Mouse (Mus musculus): ENCODE measurements around the gene Fbxo2. TPM values are rescaled to one million over a fixed set of nuclear protein-coding genes. Genes with fewer than 3 reads are reported as not detected.

Fbxo2 gene
- polyA plus RNA-seq, 1 experiment from 2014 or later, result 10.4 TPM

DNA sequence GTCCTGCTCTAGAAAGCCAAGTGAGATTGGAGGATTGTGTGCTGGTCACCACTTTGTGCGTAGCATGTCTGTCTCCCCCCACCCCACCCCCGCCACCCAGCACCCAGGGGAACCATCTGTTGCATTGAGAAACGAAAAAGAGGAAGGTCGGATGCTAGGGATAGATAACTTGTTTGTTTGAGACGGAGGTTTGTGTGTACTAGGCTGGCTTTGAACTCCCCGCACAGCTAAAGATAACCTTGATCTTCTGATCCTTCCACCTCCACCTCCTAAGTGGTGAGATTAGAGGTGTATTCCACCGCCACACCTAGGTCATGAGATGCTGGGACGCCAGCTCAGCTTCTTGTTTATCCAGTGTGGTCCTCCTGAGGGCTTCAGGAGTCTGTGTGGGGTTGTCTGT lies 25.4 kb upstream of the Fbxo2 start:
- no peak overlapping the region for H3K27ac ChIP-seq (ENCODE audit: low read depth, low read length)
- WGBS, result 86% methylated on average over 8 of the region's 8 CpGs
- no peaks in the 10 kb centered on the region for H3K36me3 ChIP-seq (ENCODE audit: control insufficient read depth, insufficient read depth, low read length)
- no peak overlapping the region for H3K4me3 ChIP-seq (ENCODE audit: low read depth, low read length)
- no peak for ATAC-seq (ENCODE audit: low read depth)
- no peaks in the 10 kb centered on the region for H3K9me3 ChIP-seq (ENCODE audit: control insufficient read depth, low read length)
- H3K4me2 ChIP-seq (ENCODE audit: low read depth, low read length), result no peak overlapping the region
- no peak overlapping the region for H3K9ac ChIP-seq (replicated peaks; ENCODE audit: low read depth, low read length)
- no peaks in the 10 kb centered on the region for H3K27me3 ChIP-seq (ENCODE audit: control insufficient read depth, insufficient read depth, low read length)
- H3K4me1 ChIP-seq (ENCODE audit: control insufficient read depth, insufficient read depth, low read length), result peaks cover 5% of the 10 kb centered on the region

DNA sequence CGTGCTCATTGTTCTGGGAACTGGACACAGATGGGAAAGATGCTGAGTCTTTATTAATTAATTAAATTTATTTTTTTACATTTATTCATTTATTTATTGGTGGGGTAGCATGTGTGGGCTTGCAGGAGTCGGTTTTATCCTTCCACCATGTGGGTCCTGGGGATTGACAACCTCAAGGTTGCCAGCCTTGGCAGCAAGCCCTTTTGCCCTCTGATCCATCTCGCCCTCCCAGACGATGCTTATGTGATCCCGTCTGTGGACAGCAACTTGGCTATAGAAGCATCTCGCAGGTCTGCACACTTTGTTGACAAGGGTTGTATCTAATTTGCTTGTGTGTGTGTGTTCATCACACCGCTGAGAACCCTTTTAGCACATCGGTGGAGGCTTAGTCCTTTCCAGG lies 22.9 kb upstream of the Fbxo2 start:
- no peaks in the 10 kb centered on the region for H3K9me3 ChIP-seq (ENCODE audit: control insufficient read depth, low read length)
- no peak for ATAC-seq (ENCODE audit: low read depth)
- no peak overlapping the region for H3K4me3 ChIP-seq (ENCODE audit: low read depth, low read length)
- WGBS, result 68% methylated on average over 8 of the region's 8 CpGs
- no peaks in the 10 kb centered on the region for H3K36me3 ChIP-seq (ENCODE audit: control insufficient read depth, insufficient read depth, low read length)
- peaks cover 2% of the 10 kb centered on the region; the same call in 1 of the 2 replicates for H3K4me1 ChIP-seq (ENCODE audit: control insufficient read depth, insufficient read depth, low read length)
- H3K9ac ChIP-seq (replicated peaks; ENCODE audit: low read depth, low read length), result no peak overlapping the region
- no peaks in the 10 kb centered on the region for H3K27me3 ChIP-seq (ENCODE audit: control insufficient read depth, insufficient read depth, low read length)
- no peak overlapping the region for H3K27ac ChIP-seq (ENCODE audit: low read depth, low read length)
- no peak overlapping the region for H3K4me2 ChIP-seq (ENCODE audit: low read depth, low read length)

DNA sequence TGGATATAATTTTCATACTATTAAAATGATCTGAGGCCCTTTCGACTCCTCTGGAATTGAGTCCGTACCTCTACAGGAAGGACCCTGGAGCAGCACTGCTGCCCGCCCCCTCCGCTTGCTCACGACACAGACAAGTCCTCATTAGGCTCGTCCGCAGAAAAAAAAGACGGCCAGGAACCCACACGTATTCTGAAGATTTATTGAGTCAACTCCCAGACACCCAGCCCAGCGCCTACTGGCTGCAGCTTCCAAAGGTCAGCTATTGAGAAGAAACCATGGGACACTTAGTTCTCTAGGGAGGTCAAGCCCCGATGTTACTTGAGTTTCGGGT lies 20.7 kb upstream of the Fbxo2 start:
- no peaks in the 10 kb centered on the region for H3K9me3 ChIP-seq (ENCODE audit: control insufficient read depth, low read length)
- 0% methylated on average over 12 of the region's 12 CpGs for WGBS
- peak overlapping the region; percentile 83 for H3K27ac ChIP-seq (ENCODE audit: low read depth, low read length)
- H3K4me3 ChIP-seq (ENCODE audit: low read depth, low read length), result peak overlapping the region; percentile 57
- no peaks in the 10 kb centered on the region for H3K36me3 ChIP-seq (ENCODE audit: control insufficient read depth, insufficient read depth, low read length)
- H3K4me2 ChIP-seq (ENCODE audit: low read depth, low read length), result peak overlapping the region; percentile 80
- peak overlapping the region; percentile 56; the same call in 1 of the 2 replicates for H3K9ac ChIP-seq (replicated peaks; ENCODE audit: low read depth, low read length)
- no peaks in the 10 kb centered on the region for H3K27me3 ChIP-seq (ENCODE audit: control insufficient read depth, insufficient read depth, low read length)
- ATAC-seq (ENCODE audit: low read depth), result peak; percentile 25
- peaks cover 2% of the 10 kb centered on the region; the same call in 1 of the 2 replicates for H3K4me1 ChIP-seq (ENCODE audit: control insufficient read depth, insufficient read depth, low read length)

DNA sequence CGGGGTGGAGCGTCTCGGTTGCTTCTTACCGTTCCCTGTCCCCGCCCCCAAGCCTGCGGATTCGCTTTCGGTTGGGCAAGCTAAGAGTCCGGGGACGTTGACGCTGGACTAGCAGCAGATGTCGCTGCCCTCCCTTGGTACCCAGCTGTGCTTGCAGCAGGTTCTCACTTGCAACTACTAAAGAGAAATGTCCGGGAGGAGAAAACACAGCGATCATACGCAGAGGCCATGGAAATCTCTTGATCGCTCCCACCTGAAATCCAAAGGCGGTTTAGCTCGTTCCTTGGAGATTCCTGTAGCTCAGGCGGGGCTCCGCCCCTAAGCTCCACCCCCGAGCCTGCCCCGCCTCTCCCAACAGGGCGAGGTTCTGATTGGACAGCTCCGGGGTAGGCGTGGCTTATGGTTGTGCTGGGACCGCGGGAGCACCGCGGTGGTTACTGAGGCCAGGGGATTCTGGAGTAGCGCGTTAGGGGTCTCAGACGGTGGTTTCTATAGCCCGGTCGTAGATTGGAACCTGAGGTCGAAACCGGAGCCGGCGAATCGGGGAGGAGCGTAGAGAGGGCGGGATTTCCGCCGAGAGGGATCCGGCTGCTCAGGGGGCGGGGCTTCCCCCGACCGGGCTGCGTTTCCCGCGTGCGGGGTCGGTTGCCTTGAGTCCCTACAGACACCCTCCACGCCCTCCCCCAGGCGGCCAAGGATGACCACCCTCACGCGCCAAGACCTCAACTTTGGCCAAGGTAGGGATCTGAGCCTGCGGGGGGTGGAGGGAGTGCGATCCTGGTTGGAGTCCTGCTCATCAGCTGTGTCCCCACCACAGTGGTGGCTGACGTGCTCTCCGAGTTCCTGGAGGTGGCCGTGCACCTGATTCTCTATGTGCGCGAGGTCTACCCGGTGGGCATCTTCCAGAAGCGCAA lies 20.1 kb upstream of the Fbxo2 start:
- H3K4me2 ChIP-seq (ENCODE audit: low read depth, low read length), result peak overlapping the region; percentile 80
- no peaks in the 10 kb centered on the region for H3K27me3 ChIP-seq (ENCODE audit: control insufficient read depth, insufficient read depth, low read length)
- peak overlapping the region; percentile 83 for H3K27ac ChIP-seq (ENCODE audit: low read depth, low read length)
- under 1% methylated on average over 61 of the region's 65 CpGs for whole genome bisulfite sequencing
- peaks cover 4% of the 10 kb centered on the region for H3K36me3 ChIP-seq (ENCODE audit: control insufficient read depth, insufficient read depth, low read length)
- H3K4me1 ChIP-seq (ENCODE audit: control insufficient read depth, insufficient read depth, low read length), result peaks cover 2% of the 10 kb centered on the region; the same call in 1 of the 2 replicates
- H3K9me3 ChIP-seq (ENCODE audit: control insufficient read depth, low read length), result no peaks in the 10 kb centered on the region
- H3K4me3 ChIP-seq (ENCODE audit: low read depth, low read length), result peak overlapping the region; percentile 57
- peak; percentile 94 for ATAC-seq (ENCODE audit: low read depth)
- peak overlapping the region; percentile 56 for H3K9ac ChIP-seq (replicated peaks; ENCODE audit: low read depth, low read length)

DNA sequence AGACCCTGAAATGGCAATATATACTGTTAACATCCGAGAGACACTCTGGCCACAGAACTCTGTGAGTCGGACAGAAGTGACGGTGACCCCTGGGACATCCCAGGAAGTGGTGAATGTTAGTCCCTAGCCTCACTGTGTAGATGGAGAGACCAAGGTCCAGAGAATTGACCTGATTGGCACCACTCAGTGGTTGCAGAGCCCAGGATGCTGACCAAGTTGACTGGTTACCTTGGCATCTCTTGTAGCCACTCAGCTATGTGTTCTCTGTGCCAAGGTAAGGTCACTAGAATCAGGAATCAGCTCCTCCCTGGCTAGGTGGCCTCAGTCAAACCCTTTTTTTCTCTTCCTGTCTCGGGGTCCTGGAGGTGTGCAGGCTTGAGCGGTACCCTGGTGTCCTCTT lies 16.7 kb upstream of the Fbxo2 start:
- WGBS, result 94% methylated on average over 5 of the region's 5 CpGs
- peaks cover 18% of the 10 kb centered on the region for H3K36me3 ChIP-seq (ENCODE audit: control insufficient read depth, insufficient read depth, low read length)
- ATAC-seq (ENCODE audit: low read depth), result no peak
- H3K4me1 ChIP-seq (ENCODE audit: control insufficient read depth, insufficient read depth, low read length), result peaks cover 2% of the 10 kb centered on the region; the same call in 1 of the 2 replicates
- no peaks in the 10 kb centered on the region for H3K9me3 ChIP-seq (ENCODE audit: control insufficient read depth, low read length)
- no peak overlapping the region for H3K4me2 ChIP-seq (ENCODE audit: low read depth, low read length)
- no peak overlapping the region for H3K4me3 ChIP-seq (ENCODE audit: low read depth, low read length)
- no peak overlapping the region for H3K9ac ChIP-seq (replicated peaks; ENCODE audit: low read depth, low read length)
- no peak overlapping the region for H3K27ac ChIP-seq (ENCODE audit: low read depth, low read length)
- no peaks in the 10 kb centered on the region for H3K27me3 ChIP-seq (ENCODE audit: control insufficient read depth, insufficient read depth, low read length)

- WGBS, result 87% methylated on average over 2 of the region's 2 CpGs
- Histone ChIP-seq H3K9ac (replicated peaks; ENCODE audit: low read depth, low read length) (no peak overlapping the region), H3K27ac (ENCODE audit: low read depth, low read length) (no peak overlapping the region), H3K4me2 (ENCODE audit: low read depth, low read length) (no peak overlapping the region), H3K9me3 (ENCODE audit: control insufficient read depth, low read length) (no peaks in the 10 kb centered on the region), H3K4me1 (ENCODE audit: control insufficient read depth, insufficient read depth, low read length) (no peaks in the 10 kb centered on the region; the same call in 1 of the 2 replicates), H3K36me3 (ENCODE audit: control insufficient read depth, insufficient read depth, low read length) (peaks cover 19% of the 10 kb centered on the region), H3K4me3 (ENCODE audit: low read depth, low read length) (no peak overlapping the region), H3K27me3 (ENCODE audit: control insufficient read depth, insufficient read depth, low read length) (no peaks in the 10 kb centered on the region)
- ATAC-seq (ENCODE audit: low read depth), result no peak
Observed at GRCm38 (mm10) chr4:148147714-148148113, 12.7 kb upstream of the Fbxo2 start.

DNA sequence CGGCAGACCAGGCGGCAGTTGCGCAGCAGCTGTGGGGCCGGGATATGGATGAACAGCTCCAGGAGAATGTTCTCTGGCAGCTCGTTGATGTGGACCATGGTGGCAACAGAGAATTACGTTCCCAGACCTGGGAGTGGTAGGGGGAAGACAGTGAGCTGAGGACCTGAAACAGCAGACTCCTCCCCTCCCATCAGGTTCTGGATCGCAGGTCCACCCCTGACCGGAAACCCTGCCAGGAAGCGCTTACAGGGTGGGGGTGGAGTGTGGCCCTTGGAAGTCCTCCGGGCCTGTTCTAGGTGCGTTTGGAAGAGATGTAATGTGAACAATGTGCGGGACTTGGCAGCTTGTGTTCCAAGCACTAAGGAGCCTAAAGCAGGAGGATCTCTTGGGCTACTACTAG lies 10.9 kb upstream of the Fbxo2 start:
- 59% methylated on average over 12 of the region's 12 CpGs for WGBS
- Histone ChIP-seq H3K4me2 (ENCODE audit: low read depth, low read length) (no peak overlapping the region), H3K27ac (ENCODE audit: low read depth, low read length) (no peak overlapping the region), H3K27me3 (ENCODE audit: control insufficient read depth, insufficient read depth, low read length) (no peaks in the 10 kb centered on the region), H3K36me3 (ENCODE audit: control insufficient read depth, insufficient read depth, low read length) (peaks cover 34% of the 10 kb centered on the region), H3K4me3 (ENCODE audit: low read depth, low read length) (no peak overlapping the region), H3K4me1 (ENCODE audit: control insufficient read depth, insufficient read depth, low read length) (no peaks in the 10 kb centered on the region; the same call in 1 of the 2 replicates), H3K9ac (replicated peaks; ENCODE audit: low read depth, low read length) (no peak overlapping the region), H3K9me3 (ENCODE audit: control insufficient read depth, low read length) (no peaks in the 10 kb centered on the region)
- no peak for ATAC-seq (ENCODE audit: low read depth)

DNA sequence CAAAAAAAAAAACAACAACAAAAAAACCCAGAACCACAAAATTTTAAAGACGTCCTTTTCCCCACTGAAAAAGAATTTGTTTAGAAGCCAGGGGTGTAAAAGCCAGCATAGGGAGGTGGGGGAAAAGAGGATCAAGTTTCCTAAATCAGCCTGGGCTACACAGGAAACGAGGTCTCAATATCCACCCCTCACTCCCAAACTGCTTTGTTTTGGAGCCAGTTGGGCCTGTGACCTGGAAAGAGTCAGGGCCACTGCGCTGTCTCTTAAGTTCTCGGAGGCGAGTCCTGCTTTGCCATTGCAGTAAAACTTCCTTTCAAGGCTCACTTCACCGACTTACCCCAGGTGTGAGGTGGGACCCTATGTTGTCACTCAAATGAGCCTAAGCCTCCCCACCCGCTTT lies 10.2 kb upstream of the Fbxo2 start:
- H3K9ac ChIP-seq (replicated peaks; ENCODE audit: low read depth, low read length), result no peak overlapping the region
- H3K36me3 ChIP-seq (ENCODE audit: control insufficient read depth, insufficient read depth, low read length), result peaks cover 34% of the 10 kb centered on the region

GRCm38 (mm10) chr4:148150953-148151266 lies 9.5 kb upstream of the Fbxo2 start:
- Histone ChIP-seq H3K4me3 (ENCODE audit: low read depth, low read length) (peak overlapping the region; percentile 52), H3K4me1 (ENCODE audit: control insufficient read depth, insufficient read depth, low read length) (no peaks in the 10 kb centered on the region; the same call in 1 of the 2 replicates), H3K9me3 (ENCODE audit: control insufficient read depth, low read length) (no peaks in the 10 kb centered on the region), H3K27me3 (ENCODE audit: control insufficient read depth, insufficient read depth, low read length) (no peaks in the 10 kb centered on the region), H3K27ac (ENCODE audit: low read depth, low read length) (no peak overlapping the region; the same call in 1 of the 2 replicates), H3K36me3 (ENCODE audit: control insufficient read depth, insufficient read depth, low read length) (peaks cover 31% of the 10 kb centered on the region), H3K9ac (replicated peaks; ENCODE audit: low read depth, low read length) (peak overlapping the region; percentile 76), H3K4me2 (ENCODE audit: low read depth, low read length) (peak overlapping the region; percentile 89)
- 39% methylated on average over 3 of the region's 3 CpGs for WGBS
- no peak for ATAC-seq (ENCODE audit: low read depth)

More for the DNA sequence above, 10.2 kb upstream of the Fbxo2 start:
- H3K27ac ChIP-seq (ENCODE audit: low read depth, low read length), result no peak overlapping the region
- no peaks in the 10 kb centered on the region for H3K27me3 ChIP-seq (ENCODE audit: control insufficient read depth, insufficient read depth, low read length)
- H3K9me3 ChIP-seq (ENCODE audit: control insufficient read depth, low read length), result no peaks in the 10 kb centered on the region
- H3K4me3 ChIP-seq (ENCODE audit: low read depth, low read length), result no peak overlapping the region
- 52% methylated on average over 7 of the region's 7 CpGs for WGBS
- H3K4me2 ChIP-seq (ENCODE audit: low read depth, low read length), result no peak overlapping the region
- no peaks in the 10 kb centered on the region; the same call in 1 of the 2 replicates for H3K4me1 ChIP-seq (ENCODE audit: control insufficient read depth, insufficient read depth, low read length)
- no peak for ATAC-seq (ENCODE audit: low read depth)
